Mouse (Mus musculus) kidney, embryonic 16.5 days (tissue): ENCODE results near the gene Gm35549. TPM values are rescaled to one million over a fixed set of nuclear protein-coding genes. Genes with fewer than 3 reads are reported as not detected.
"Not testable (repeated sequence)": the region's sequence is repeated elsewhere in the genome, so short reads cannot be mapped to it uniquely, and the experiment has no call there.

Experiments used
- ATAC-seq: fragments of 200-750 bp; cut with Nextera tagmentation; 2 replicates; pipeline ENCODE4 v1.8.0; 2017; ENCODE audit warnings: moderate TSS enrichment; ENCODE audit not compliant: low FRiP score, low TSS enrichment
- H3K27ac ChIP-seq: fragments of 300-500 bp; sonication (generic); 2 replicates; pipeline ENCODE4 v1.5.1; 2014; ENCODE audit warnings: low read length
- H3K27me3 ChIP-seq: fragments of 300-500 bp; sonication (generic); 2 replicates; pipeline ENCODE4 v1.6.1; 2014; ENCODE audit warnings: low read length, control low read depth, mixed read lengths; ENCODE audit not compliant: insufficient read depth
- H3K36me3 ChIP-seq: fragments of 300-500 bp; sonication (generic); 2 replicates; pipeline ENCODE4 v1.6.1; 2014; ENCODE audit warnings: low read length, control low read depth, mixed read lengths; ENCODE audit not compliant: insufficient read depth
- H3K4me1 ChIP-seq: fragments of 300-500 bp; sonication (generic); 2 replicates; pipeline ENCODE4 v1.6.1; 2014; ENCODE audit warnings: low read length, control low read depth, mixed read lengths; ENCODE audit not compliant: insufficient read depth
- H3K4me2 ChIP-seq: fragments of 300-500 bp; sonication (generic); replicated peaks from 2 replicates; pipeline ENCODE4 v1.6.1; 2014; ENCODE audit warnings: low read depth, low read length
- H3K4me3 ChIP-seq: fragments of 300-500 bp; sonication (generic); 2 replicates; pipeline ENCODE4 v1.5.1; 2014; ENCODE audit warnings: mild to moderate bottlenecking, low read length
- H3K9ac ChIP-seq: fragments of 300-500 bp; sonication (generic); replicated peaks from 2 replicates; pipeline ENCODE4 v1.6.1; 2014; ENCODE audit warnings: low read length
- H3K9me3 ChIP-seq: fragments of 300-500 bp; sonication (generic); 2 replicates; pipeline ENCODE4 v1.6.1; 2016; ENCODE audit warnings: low read length, control low read depth
- WGBS: fragments of 180-500 bp; shearing (Covaris S2); extraction: QIAGEN DNeasy Blood & Tissue Kit; methylation state at CpG from one replicate; pipeline ENCODE4 v1.1.7; 2014; 5-methylcytosine and 5-hydroxymethylcytosine counted together
- polyA plus RNA-seq: library from polyadenylated mRNA; unstranded; fragments of >200 nt; fragmentation: Nextera tagmentation; extraction: Ambion mirVana; gene quantifications from 2 replicates; pipeline ENCODE4 v1.2.1, GENCODE M21; 2015

Gene Gm35549
- polyA plus RNA-seq, 1 experiment from 2014 or later: 0.55 TPM

- H3K4me2 ChIP-seq: no peak overlapping the region
- peaks cover 12% of the 10 kb centered on the region for H3K4me1 ChIP-seq
- H3K4me3 ChIP-seq: no peak overlapping the region
- no peak for ATAC-seq
- H3K27me3 ChIP-seq: no peaks in the 10 kb centered on the region
- H3K9me3 ChIP-seq: peaks cover 39% of the 10 kb centered on the region
- WGBS: 94% methylated on average over 2 of the region's 2 CpGs
- no peak overlapping the region for H3K9ac ChIP-seq
- peaks cover 41% of the 10 kb centered on the region for H3K36me3 ChIP-seq
- H3K27ac ChIP-seq: no peak overlapping the region
Measured at GRCm38 (mm10) chr9:122863731-122864130, 19.9 kb upstream of the Gm35549 start.

GRCm38 (mm10) chr9:122860752-122861151, 16.9 kb upstream of the Gm35549 start:
- no peak overlapping the region for H3K9ac ChIP-seq
- no peak for ATAC-seq
- peaks cover 12% of the 10 kb centered on the region for H3K4me1 ChIP-seq
- no peaks in the 10 kb centered on the region for H3K27me3 ChIP-seq
- H3K4me3 ChIP-seq: no peak overlapping the region
- peaks cover 68% of the 10 kb centered on the region for H3K36me3 ChIP-seq
- no peak overlapping the region for H3K27ac ChIP-seq
- H3K9me3 ChIP-seq: peaks cover 36% of the 10 kb centered on the region
- no peak overlapping the region for H3K4me2 ChIP-seq

- H3K27ac ChIP-seq: no peak overlapping the region
- ATAC-seq: no peak
- 98% methylated on average over 3 of the region's 3 CpGs for WGBS
- peaks cover 43% of the 10 kb centered on the region for H3K9me3 ChIP-seq
- H3K9ac ChIP-seq: no peak overlapping the region
- no peaks in the 10 kb centered on the region for H3K4me1 ChIP-seq
- H3K36me3 ChIP-seq: peaks cover 94% of the 10 kb centered on the region
- no peaks in the 10 kb centered on the region for H3K27me3 ChIP-seq
- H3K4me2 ChIP-seq: no peak overlapping the region
- H3K4me3 ChIP-seq: no peak overlapping the region
Measured at GRCm38 (mm10) chr9:122856716-122857115, 12.9 kb upstream of the Gm35549 start.

- no peaks in the 10 kb centered on the region for H3K4me1 ChIP-seq
- H3K4me2 ChIP-seq: no peak overlapping the region
- no peak overlapping the region for H3K4me3 ChIP-seq
- WGBS: 95% methylated on average over 4 of the region's 4 CpGs
- H3K27me3 ChIP-seq: no peaks in the 10 kb centered on the region
- ATAC-seq: no peak
- H3K36me3 ChIP-seq: peaks cover 94% of the 10 kb centered on the region
- H3K27ac ChIP-seq: no peak overlapping the region
- H3K9me3 ChIP-seq: peaks cover 33% of the 10 kb centered on the region
- H3K9ac ChIP-seq: no peak overlapping the region
Measured at GRCm38 (mm10) chr9:122855617-122856016, 11.8 kb upstream of the Gm35549 start.

GRCm38 (mm10) chr9:122855141-122855540, 11.3 kb upstream of the Gm35549 start:
- WGBS: 98% methylated on average over 2 of the region's 7 CpGs
- peaks cover 94% of the 10 kb centered on the region for H3K36me3 ChIP-seq

GRCm38 (mm10) chr9:122854526-122854925, 10.7 kb upstream of the Gm35549 start:
- WGBS: 92% methylated on average over 7 of the region's 7 CpGs
- Histone ChIP-seq H3K9me3 (peaks cover 24% of the 10 kb centered on the region), H3K36me3 (peaks cover 94% of the 10 kb centered on the region), H3K9ac (no peak overlapping the region), H3K4me2 (no peak overlapping the region), H3K4me1 (no peaks in the 10 kb centered on the region), H3K4me3 (no peak overlapping the region), H3K27ac (no peak overlapping the region), H3K27me3 (no peaks in the 10 kb centered on the region)
- no peak for ATAC-seq

More at GRCm38 (mm10) chr9:122855141-122855540, 11.3 kb upstream of the Gm35549 start:
- ATAC-seq, H3K27me3 ChIP-seq, H3K4me3 ChIP-seq, H3K4me2 ChIP-seq, H3K27ac ChIP-seq, H3K4me1 ChIP-seq, H3K9ac ChIP-seq: not testable (repeated sequence)
- H3K9me3 ChIP-seq: peaks cover 28% of the 10 kb centered on the region

GRCm38 (mm10) chr9:122847811-122848311, 4.0 kb upstream of the Gm35549 start:
- not testable (repeated sequence) for H3K27me3 ChIP-seq, H3K27ac ChIP-seq, H3K9ac ChIP-seq, H3K4me1 ChIP-seq, H3K4me2 ChIP-seq, ATAC-seq, H3K4me3 ChIP-seq
- Histone ChIP-seq H3K9me3 (peaks cover 20% of the 10 kb centered on the region; the same call in 1 of the 2 replicates), H3K36me3 (peaks cover 45% of the 10 kb centered on the region)
- WGBS: 96% methylated on average over 5 of the region's 8 CpGs

- no peaks in the 10 kb centered on the region for H3K4me1 ChIP-seq
- no peaks in the 10 kb centered on the region for H3K27me3 ChIP-seq
- H3K4me2 ChIP-seq: no peak overlapping the region
- H3K36me3 ChIP-seq: peaks cover 28% of the 10 kb centered on the region
- H3K9me3 ChIP-seq: peaks cover 14% of the 10 kb centered on the region; the same call in 1 of the 2 replicates
- no peak for ATAC-seq
- H3K4me3 ChIP-seq: no peak overlapping the region
- no peak overlapping the region for H3K9ac ChIP-seq
- no peak overlapping the region for H3K27ac ChIP-seq
Measured at GRCm38 (mm10) chr9:122846156-122846555, 2.3 kb upstream of the Gm35549 start.

GRCm38 (mm10) chr9:122845621-122846020, 1.8 kb upstream of the Gm35549 start:
- H3K36me3 ChIP-seq: peaks cover 23% of the 10 kb centered on the region
- H3K27me3 ChIP-seq: no peaks in the 10 kb centered on the region
- H3K4me3 ChIP-seq: no peak overlapping the region
- no peak for ATAC-seq
- H3K4me2 ChIP-seq: no peak overlapping the region
- no peaks in the 10 kb centered on the region for H3K4me1 ChIP-seq
- no peak overlapping the region for H3K27ac ChIP-seq
- H3K9me3 ChIP-seq: peaks cover 14% of the 10 kb centered on the region; the same call in 1 of the 2 replicates
- 88% methylated on average over 3 of the region's 3 CpGs for WGBS
- H3K9ac ChIP-seq: no peak overlapping the region

- Histone ChIP-seq H3K36me3 (no peaks in the 10 kb centered on the region), H3K9ac (no peak overlapping the region), H3K27me3 (no peaks in the 10 kb centered on the region), H3K4me3 (no peak overlapping the region), H3K9me3 (no peaks in the 10 kb centered on the region), H3K27ac (no peak overlapping the region), H3K4me2 (0 out of 2 replicates have a peak overlapping the region, but pooled peaks have one; percentile 14), H3K4me1 (no peaks in the 10 kb centered on the region)
- 26% methylated on average over 16 of the region's 16 CpGs for WGBS
- ATAC-seq: peak; percentile 71
Measured at GRCm38 (mm10) chr9:122837680-122838079, 6.2 kb downstream of the Gm35549 start.
